Mouse (Mus musculus): Measurements from ENCODE around the gene Itgam.

- TF ChIP-seq CTCF (IDR thresholded peaks at IDR 0.05; ENCODE audit: extremely low read depth, insufficient read depth, low read length) = no peak
- no peak for TF ChIP-seq POLR2A (IDR thresholded peaks at IDR 0.05; ENCODE audit: extremely low read depth, insufficient read depth, low read length)
Observed at GRCm38 (mm10) chr7:128100742-128101357, 38.4 kb downstream of the Itgam start.
